Mouse (Mus musculus): ENCODE results near the gene Abcf3. TPM values are rescaled to one million over a fixed set of nuclear protein-coding genes. Genes with fewer than 3 reads are reported as not detected.

The Abcf3 gene
- polyA plus RNA-seq, 1 experiment from 2014 or later = 59.5 TPM

GRCm38 (mm10) chr16:20595737-20596136, 47.4 kb downstream of the Abcf3 start:
- no peak overlapping the region for H3K4me3 ChIP-seq (ENCODE audit: low read depth, low read length)
- H3K36me3 ChIP-seq (ENCODE audit: control insufficient read depth, insufficient read depth, low read length) = no peaks in the 10 kb centered on the region
- H3K9me3 ChIP-seq (ENCODE audit: control insufficient read depth, low read length) = no peaks in the 10 kb centered on the region
- DNase-seq (ENCODE audit: low spot score) (no peak), ATAC-seq (ENCODE audit: insufficient read depth, low FRiP score, low TSS enrichment) (no peak)
- no peak overlapping the region for H3K9ac ChIP-seq (ENCODE audit: low read length)
- 0 out of 2 replicates have a peak, but pooled peaks cover under 1% of the 10 kb centered on the region for H3K4me1 ChIP-seq (ENCODE audit: control insufficient read depth, insufficient read depth, low read length)
- 86% methylated on average over 4 of the region's 4 CpGs for WGBS
- no peak overlapping the region for H3K27ac ChIP-seq (ENCODE audit: low read depth, low read length)
- H3K4me2 ChIP-seq (ENCODE audit: low read depth) = no peak overlapping the region
- peaks cover 26% of the 10 kb centered on the region for H3K27me3 ChIP-seq (ENCODE audit: control insufficient read depth, insufficient read depth, low read length)

- H3K4me2 ChIP-seq (ENCODE audit: low read depth) = no peak overlapping the region
- H3K4me3 ChIP-seq (ENCODE audit: low read depth, low read length) = no peak overlapping the region
- H3K9me3 ChIP-seq (ENCODE audit: control insufficient read depth, low read length) = no peaks in the 10 kb centered on the region
- ATAC-seq (ENCODE audit: insufficient read depth, low FRiP score, low TSS enrichment) (no peak), DNase-seq (ENCODE audit: low spot score) (no peak)
- H3K36me3 ChIP-seq (ENCODE audit: control insufficient read depth, insufficient read depth, low read length) = no peaks in the 10 kb centered on the region
- no peak overlapping the region for H3K9ac ChIP-seq (ENCODE audit: low read length)
- H3K27ac ChIP-seq (ENCODE audit: low read depth, low read length) = no peak overlapping the region
- no peaks in the 10 kb centered on the region for H3K4me1 ChIP-seq (ENCODE audit: control insufficient read depth, insufficient read depth, low read length)
- WGBS = 63% methylated on average over 7 of the region's 7 CpGs
- peaks cover 15% of the 10 kb centered on the region for H3K27me3 ChIP-seq (ENCODE audit: control insufficient read depth, insufficient read depth, low read length)
Measured at GRCm38 (mm10) chr16:20596687-20597441, 48.5 kb downstream of the Abcf3 start.

GRCm38 (mm10) chr16:20600511-20600910, 52.1 kb downstream of the Abcf3 start:
- 83% methylated on average over 5 of the region's 5 CpGs for WGBS
- no peaks in the 10 kb centered on the region for H3K9me3 ChIP-seq (ENCODE audit: control insufficient read depth, low read length)
- H3K27ac ChIP-seq (ENCODE audit: low read depth, low read length) = no peak overlapping the region
- H3K27me3 ChIP-seq (ENCODE audit: control insufficient read depth, insufficient read depth, low read length) = no peaks in the 10 kb centered on the region
- no peak overlapping the region for H3K4me3 ChIP-seq (ENCODE audit: low read depth, low read length)
- no peak overlapping the region for H3K4me2 ChIP-seq (ENCODE audit: low read depth)
- no peak overlapping the region; the same call in 1 of the 2 replicates for H3K9ac ChIP-seq (ENCODE audit: low read length)
- no peaks in the 10 kb centered on the region for H3K4me1 ChIP-seq (ENCODE audit: control insufficient read depth, insufficient read depth, low read length)
- DNase-seq (ENCODE audit: low spot score) (no peak), ATAC-seq (ENCODE audit: insufficient read depth, low FRiP score, low TSS enrichment) (no peak)
- H3K36me3 ChIP-seq (ENCODE audit: control insufficient read depth, insufficient read depth, low read length) = peaks cover 6% of the 10 kb centered on the region; the same call in 1 of the 2 replicates

GRCm38 (mm10) chr16:20604705-20605104, 56.3 kb downstream of the Abcf3 start:
- no peaks in the 10 kb centered on the region for H3K9me3 ChIP-seq (ENCODE audit: control insufficient read depth, low read length)
- no peak overlapping the region for H3K27ac ChIP-seq (ENCODE audit: low read depth, low read length)
- H3K36me3 ChIP-seq (ENCODE audit: control insufficient read depth, insufficient read depth, low read length) = peaks cover 18% of the 10 kb centered on the region
- H3K27me3 ChIP-seq (ENCODE audit: control insufficient read depth, insufficient read depth, low read length) = no peaks in the 10 kb centered on the region
- H3K4me3 ChIP-seq (ENCODE audit: low read depth, low read length) = no peak overlapping the region
- DNase-seq (ENCODE audit: low spot score) = no peak
- H3K4me1 ChIP-seq (ENCODE audit: control insufficient read depth, insufficient read depth, low read length) = no peaks in the 10 kb centered on the region; the same call in 1 of the 2 replicates
- no peak overlapping the region for H3K9ac ChIP-seq (ENCODE audit: low read length)
- H3K4me2 ChIP-seq (ENCODE audit: low read depth) = no peak overlapping the region
- WGBS = 89% methylated on average over 9 of the region's 9 CpGs
- no peak for ATAC-seq (ENCODE audit: insufficient read depth, low FRiP score, low TSS enrichment)

GRCm38 (mm10) chr16:20610501-20611356, 62.4 kb downstream of the Abcf3 start:
- Histone ChIP-seq H3K27me3 (ENCODE audit: control insufficient read depth, insufficient read depth, low read length) (no peaks in the 10 kb centered on the region), H3K4me3 (ENCODE audit: low read depth, low read length) (peak overlapping the region; percentile 88), H3K27ac (ENCODE audit: low read depth, low read length) (peak overlapping the region; percentile 78), H3K9ac (ENCODE audit: low read length) (peak overlapping the region; percentile 96), H3K4me1 (ENCODE audit: control insufficient read depth, insufficient read depth, low read length) (no peaks in the 10 kb centered on the region; the same call in 1 of the 2 replicates), H3K4me2 (ENCODE audit: low read depth) (peak overlapping the region; percentile 74), H3K36me3 (ENCODE audit: control insufficient read depth, insufficient read depth, low read length) (peaks cover 11% of the 10 kb centered on the region), H3K9me3 (ENCODE audit: control insufficient read depth, low read length) (no peaks in the 10 kb centered on the region)
- DNase-seq (ENCODE audit: low spot score) (peak; percentile 86), ATAC-seq (ENCODE audit: insufficient read depth, low FRiP score, low TSS enrichment) (peak; percentile 62)
- under 1% methylated on average over 28 of the region's 28 CpGs for WGBS

MicroRNA genes within 50 kb of the gene (microRNA counts, 519-probe panel; counts per million panel counts)
- 4,374 counts per million, percentile 80 among the panel's probes with 10 or more counts for microRNA mmu-miR-1224

Small RNAs within 50 kb of the gene (microRNA-seq; reads per million reads assigned to microRNA genes)
- gene Mir1224 = 8.9 reads per million, percentile 19 among the genes with 10 or more reads in this experiment

Other genes with a start within 250 kb of the Abcf3 start
- gene Parl, start 246.2 kb upstream of the Abcf3 start, polyA plus RNA-seq (2014; fragmentation: Nextera tagmentation; extraction: Ambion mirVana) = 96.3 and 105 TPM in 2 replicates
- gene Cyp2ab1, start 223.2 kb upstream of the Abcf3 start, polyA plus RNA-seq (2014; fragmentation: Nextera tagmentation; extraction: Ambion mirVana) = not detected in 2 replicates
- gene Abcc5, start 122.2 kb upstream of the Abcf3 start, polyA plus RNA-seq (2014; fragmentation: Nextera tagmentation; extraction: Ambion mirVana) = 74.4 and 80.9 TPM in 2 replicates
- 130 and 137 TPM in 2 replicates for gene Eif2b5, start 49.8 kb upstream of the Abcf3 start, polyA plus RNA-seq (2014; fragmentation: Nextera tagmentation; extraction: Ambion mirVana)
- 58.1 and 62.7 TPM in 2 replicates for gene Dvl3, start 31.6 kb upstream of the Abcf3 start, polyA plus RNA-seq (2014; fragmentation: Nextera tagmentation; extraction: Ambion mirVana)
- 886 and 907 TPM in 2 replicates for gene Ap2m1, start 13.1 kb upstream of the Abcf3 start, polyA plus RNA-seq (2014; fragmentation: Nextera tagmentation; extraction: Ambion mirVana)
- gene Vwa5b2, start 40.9 kb downstream of the Abcf3 start, polyA plus RNA-seq (2014; fragmentation: Nextera tagmentation; extraction: Ambion mirVana) = 3.8 and 4.3 TPM in 2 replicates
- gene Eef1akmt4, start 63.0 kb downstream of the Abcf3 start, polyA plus RNA-seq (2014; fragmentation: Nextera tagmentation; extraction: Ambion mirVana) = 32.2 and 34.4 TPM in 2 replicates
- not detected in 2 replicates for gene Gm49333, start 63.0 kb downstream of the Abcf3 start, polyA plus RNA-seq (2014; fragmentation: Nextera tagmentation; extraction: Ambion mirVana)
- 58.6 and 61.3 TPM in 2 replicates for gene Alg3, start 63.2 kb downstream of the Abcf3 start, polyA plus RNA-seq (2014; fragmentation: Nextera tagmentation; extraction: Ambion mirVana)
- 4.1 and 4.4 TPM in 2 replicates for gene Camk2n2, start 72.7 kb downstream of the Abcf3 start, polyA plus RNA-seq (2014; fragmentation: Nextera tagmentation; extraction: Ambion mirVana)
- gene Ece2, start 81.3 kb downstream of the Abcf3 start, polyA plus RNA-seq (2014; fragmentation: Nextera tagmentation; extraction: Ambion mirVana) = 2.2 and 4.6 TPM in 2 replicates
- 490 and 517 TPM in 2 replicates for gene Psmd2, start 103.1 kb downstream of the Abcf3 start, polyA plus RNA-seq (2014; fragmentation: Nextera tagmentation; extraction: Ambion mirVana)
- gene Eif4g1, start 119.7 kb downstream of the Abcf3 start, polyA plus RNA-seq (2014; fragmentation: Nextera tagmentation; extraction: Ambion mirVana) = 164 and 165 TPM in 2 replicates
- gene Fam131a, start 144.7 kb downstream of the Abcf3 start, polyA plus RNA-seq (2014; fragmentation: Nextera tagmentation; extraction: Ambion mirVana) = 11.6 and 17.8 TPM in 2 replicates
- gene Polr2h, start 169.1 kb downstream of the Abcf3 start, polyA plus RNA-seq (2014; fragmentation: Nextera tagmentation; extraction: Ambion mirVana) = 121 and 125 TPM in 2 replicates
- 22.0 and 26.4 TPM in 2 replicates for gene Clcn2, start 169.2 kb downstream of the Abcf3 start, polyA plus RNA-seq (2014; fragmentation: Nextera tagmentation; extraction: Ambion mirVana)
- gene Chrd, start 184.6 kb downstream of the Abcf3 start, polyA plus RNA-seq (2014; fragmentation: Nextera tagmentation; extraction: Ambion mirVana) = 3.7 and 5.2 TPM in 2 replicates
- 0.55 and 1.0 TPM in 2 replicates for gene Thpo, start 185.9 kb downstream of the Abcf3 start, polyA plus RNA-seq (2014; fragmentation: Nextera tagmentation; extraction: Ambion mirVana)

All from neural tube, embryonic 11.5 days (tissue).